Mouse (Mus musculus) embryonic fibroblast, embryonic 13.5 days (primary cell): ENCODE data around the gene Tspan13. TPM values are rescaled to one million over a fixed set of nuclear protein-coding genes. Genes with fewer than 3 reads are reported as not detected.

Experiments
- H3K27ac ChIP-seq: 2 replicates; pipeline ENCODE4 v1.5.1; 2012; ENCODE audit warnings: low read length, control low read depth, inconsistent platforms; ENCODE audit not compliant: insufficient read depth
- H3K4me1 ChIP-seq: 2 replicates; pipeline ENCODE4 v1.6.1; 2011; ENCODE audit warnings: low read length; ENCODE audit not compliant: control insufficient read depth, insufficient read depth
- H3K4me3 ChIP-seq: 2 replicates; pipeline ENCODE4 v1.5.1; 2011; ENCODE audit warnings: mild to moderate bottlenecking, control low read depth, low read length; ENCODE audit not compliant: insufficient read depth
- CTCF ChIP-seq: IDR thresholded peaks from 2 replicates; pipeline ENCODE4 v1.5.1; 2011; ENCODE audit warnings: mild to moderate bottlenecking, control low read depth, low read length, moderate library complexity, borderline replicate concordance; ENCODE audit not compliant: insufficient read depth
- POLR2A ChIP-seq: IDR thresholded peaks from 2 replicates; pipeline ENCODE4 v1.6.1; 2011; ENCODE audit warnings: low read depth, mild to moderate bottlenecking, control low read depth, low read length, moderate library complexity
- polyA plus RNA-seq: library from polyadenylated mRNA; stranded (reverse); fragments of >200 nt; gene quantifications from 2 replicates; pipeline ENCODE4 v1.2.4, GENCODE M21; 2011; ENCODE audit warnings: low read depth; ENCODE audit not compliant: missing spikeins, insufficient read length

The Tspan13 gene
- polyA plus RNA-seq, 1 experiment: 5.6 TPM

GRCm38 (mm10) chr12:36057699-36058098 lies 15.4 kb upstream of the Tspan13 start:
- no peak overlapping the region for H3K27ac ChIP-seq
- H3K4me3 ChIP-seq: no peak overlapping the region
- no peaks in the 10 kb centered on the region for H3K4me1 ChIP-seq
- no peak for TF ChIP-seq POLR2A
- no peak for TF ChIP-seq CTCF

- Histone ChIP-seq H3K4me3 (no peak overlapping the region), H3K27ac (no peak overlapping the region), H3K4me1 (peaks cover 5% of the 10 kb centered on the region; the same call in 1 of the 2 replicates)
- no peak for TF ChIP-seq CTCF
- TF ChIP-seq POLR2A: no peak
Measured at GRCm38 (mm10) chr12:36050276-36050675, 8.0 kb upstream of the Tspan13 start.

GRCm38 (mm10) chr12:36047593-36047992 lies 5.3 kb upstream of the Tspan13 start:
- Histone ChIP-seq H3K4me1 (peaks cover 5% of the 10 kb centered on the region; the same call in 1 of the 2 replicates), H3K4me3 (no peak overlapping the region), H3K27ac (peak overlapping the region; percentile 7; the same call in 1 of the 2 replicates)
- TF ChIP-seq POLR2A: no peak
- TF ChIP-seq CTCF: no peak

- Histone ChIP-seq H3K4me1 (peaks cover 5% of the 10 kb centered on the region; the same call in 1 of the 2 replicates), H3K4me3 (no peak overlapping the region), H3K27ac (no peak overlapping the region)
- TF ChIP-seq POLR2A: no peak
- no peak for TF ChIP-seq CTCF
Measured at GRCm38 (mm10) chr12:36046196-36046595, 3.9 kb upstream of the Tspan13 start.

- H3K4me3 ChIP-seq: no peak overlapping the region
- TF ChIP-seq POLR2A (no peak), CTCF (no peak)
- H3K27ac ChIP-seq: no peak overlapping the region
- peaks cover 5% of the 10 kb centered on the region; the same call in 1 of the 2 replicates for H3K4me1 ChIP-seq
Measured at GRCm38 (mm10) chr12:36044691-36045090, 2.4 kb upstream of the Tspan13 start.

GRCm38 (mm10) chr12:36041703-36042347 lies 475 bp downstream of the Tspan13 start:
- TF ChIP-seq POLR2A (no peak), CTCF (no peak)
- Histone ChIP-seq H3K4me3 (peak overlapping the region; percentile 64), H3K4me1 (peaks cover 5% of the 10 kb centered on the region; the same call in 1 of the 2 replicates), H3K27ac (no peak overlapping the region)

- TF ChIP-seq CTCF: no peak
- TF ChIP-seq POLR2A: no peak
- 0 out of 2 replicates have a peak overlapping the region, but pooled peaks have one; percentile 64 for H3K4me3 ChIP-seq
- peaks cover 2% of the 10 kb centered on the region; the same call in 1 of the 2 replicates for H3K4me1 ChIP-seq
- no peak overlapping the region for H3K27ac ChIP-seq
Measured at GRCm38 (mm10) chr12:36041281-36041589, 1.1 kb downstream of the Tspan13 start.

- H3K4me1 ChIP-seq: no peaks in the 10 kb centered on the region
- H3K27ac ChIP-seq: no peak overlapping the region
- no peak for TF ChIP-seq POLR2A
- TF ChIP-seq CTCF: no peak
- no peak overlapping the region for H3K4me3 ChIP-seq
Measured at GRCm38 (mm10) chr12:36040571-36041280, 1.6 kb downstream of the Tspan13 start.

GRCm38 (mm10) chr12:36039541-36040084 lies 2.7 kb downstream of the Tspan13 start:
- Histone ChIP-seq H3K27ac (no peak overlapping the region), H3K4me3 (no peak overlapping the region), H3K4me1 (no peaks in the 10 kb centered on the region)
- TF ChIP-seq POLR2A (no peak), CTCF (no peak)

- H3K27ac ChIP-seq: no peak overlapping the region
- no peaks in the 10 kb centered on the region for H3K4me1 ChIP-seq
- H3K4me3 ChIP-seq: no peak overlapping the region
- TF ChIP-seq CTCF (no peak), POLR2A (no peak)
Measured at GRCm38 (mm10) chr12:36036776-36037175, 5.5 kb downstream of the Tspan13 start.
